ENCODE assay signal across 9 mouse cellular contexts in the genomic region with DNA sequence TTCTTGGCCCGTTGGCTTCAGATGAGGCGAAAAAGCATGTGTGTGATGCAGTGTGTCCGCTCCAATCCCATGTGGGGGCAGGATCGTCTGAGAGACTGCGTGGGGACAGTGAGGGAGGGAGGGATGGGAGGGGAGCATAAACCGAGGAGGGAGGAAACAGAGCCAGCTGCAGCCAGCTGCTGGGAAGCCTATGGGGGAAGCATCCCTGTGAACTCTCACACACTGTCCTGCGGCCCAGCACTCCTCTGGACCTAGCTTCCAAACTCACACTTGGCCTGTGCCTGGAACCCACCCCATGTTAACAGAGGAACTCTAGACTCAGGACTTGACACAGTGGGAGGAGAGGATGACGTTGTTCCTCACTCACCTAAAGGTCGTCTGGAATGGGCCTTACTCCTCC. TPM values are rescaled to one million over a fixed set of nuclear protein-coding genes. Genes with fewer than 3 reads are reported as not detected.
DNase-seq lines count a peak whose midpoint lies in the region; ATAC-seq lines count a peak whose summit lies in the region.
"Had no signal": no experiment of that assay in that cellular context is flagged by ENCODE, and none has a peak within 500 bp of the region (broad histone marks: within the 10 kb centered on the region; RNA-seq: fewer than 3 reads in every experiment).

No protein-coding gene starts in this region.

- H3K27me3 ChIP-seq in liver, embryonic 11.5 days (replicated peaks; ENCODE audit: control insufficient read depth, insufficient read depth, low read length), result no peaks in the 10 kb centered on the region
- no peaks in the 10 kb centered on the region for H3K27me3 ChIP-seq in hindbrain, embryonic 11.5 days (ENCODE audit: control insufficient read depth, insufficient read depth, low read length)
- no peaks in the 10 kb centered on the region for H3K27me3 ChIP-seq in limb, embryonic 12.5 days
- no peaks in the 10 kb centered on the region for H3K27me3 ChIP-seq in stomach, embryonic 16.5 days (ENCODE audit: control insufficient read depth, insufficient read depth, low read length)
- H3K27me3 ChIP-seq: liver, embryonic 13.5 days had no signal

- ATAC-seq in liver, embryonic 11.5 days (replicated peaks; ENCODE audit: low FRiP score), result 0 out of 2 replicates have a peak, but pooled peaks have one; percentile 21
- ATAC-seq in hindbrain, embryonic 11.5 days (ENCODE audit: low FRiP score), result no peak
- ATAC-seq in limb, embryonic 12.5 days (ENCODE audit: insufficient number of reproducible peaks, insufficient read depth, low FRiP score, low TSS enrichment, low read depth), result peak; percentile 22; the same call in 1 of the 2 replicates
- peak; percentile 87 for ATAC-seq in stomach, embryonic 16.5 days (ENCODE audit: insufficient read depth, low FRiP score)

- no peak overlapping the region for H3K4me3 ChIP-seq in liver, embryonic 11.5 days (ENCODE audit: low read depth, low read length)
- no peak overlapping the region for H3K4me3 ChIP-seq in hindbrain, embryonic 11.5 days (ENCODE audit: low read depth, low read length)
- H3K4me3 ChIP-seq in limb, embryonic 12.5 days (replicated peaks), result 0 out of 2 replicates have a peak overlapping the region, but pooled peaks have one; percentile 6
- no peak overlapping the region for H3K4me3 ChIP-seq in stomach, embryonic 16.5 days (replicated peaks; ENCODE audit: low read length)
- H3K4me3 ChIP-seq: liver, embryonic 13.5 days had no signal

- whole genome bisulfite sequencing in liver, embryonic 11.5 days, result 68% methylated on average over 9 of the region's 9 CpGs
- WGBS in hindbrain, embryonic 11.5 days, result 73% methylated on average over 9 of the region's 9 CpGs
- WGBS in limb, embryonic 12.5 days, result 44% methylated on average over 9 of the region's 9 CpGs
- WGBS in stomach, embryonic 16.5 days, result 51% methylated on average over 9 of the region's 9 CpGs

- H3K9ac ChIP-seq in liver, embryonic 11.5 days (ENCODE audit: low read depth, low read length), result no peak overlapping the region
- H3K9ac ChIP-seq in hindbrain, embryonic 11.5 days (ENCODE audit: low read depth, low read length), result no peak overlapping the region
- H3K9ac ChIP-seq in limb, embryonic 12.5 days (replicated peaks), result peak overlapping the region; percentile 40; the same call in 1 of the 2 replicates
- 0 out of 2 replicates have a peak overlapping the region, but pooled peaks have one; percentile 44 for H3K9ac ChIP-seq in stomach, embryonic 16.5 days (ENCODE audit: low read length)
- H3K9ac ChIP-seq: liver, embryonic 13.5 days had no signal

- H3K36me3 ChIP-seq in liver, embryonic 11.5 days (ENCODE audit: control insufficient read depth, insufficient read depth, low read length), result peaks cover 5% of the 10 kb centered on the region; the same call in 1 of the 2 replicates
- H3K36me3 ChIP-seq in hindbrain, embryonic 11.5 days (ENCODE audit: control insufficient read depth, insufficient read depth, low read length), result no peaks in the 10 kb centered on the region
- H3K36me3 ChIP-seq in limb, embryonic 12.5 days, result peaks cover 58% of the 10 kb centered on the region
- no peaks in the 10 kb centered on the region for H3K36me3 ChIP-seq in stomach, embryonic 16.5 days (ENCODE audit: control insufficient read depth, insufficient read depth, low read length)

- no peak overlapping the region for H3K27ac ChIP-seq in liver, embryonic 11.5 days (ENCODE audit: low read depth, low read length)
- peak overlapping the region; percentile 8; the same call in 1 of the 2 replicates for H3K27ac ChIP-seq in hindbrain, embryonic 11.5 days (ENCODE audit: low read depth, low read length)
- H3K27ac ChIP-seq in limb, embryonic 12.5 days, result peak overlapping the region; percentile 98
- peak overlapping the region; percentile 86 for H3K27ac ChIP-seq in stomach, embryonic 16.5 days (ENCODE audit: low read length)
- H3K27ac ChIP-seq: liver, embryonic 13.5 days had no signal

- H3K4me2 ChIP-seq in liver, embryonic 11.5 days, result no peak overlapping the region
- no peak overlapping the region for H3K4me2 ChIP-seq in hindbrain, embryonic 11.5 days (replicated peaks; ENCODE audit: low read depth, low read length)
- peak overlapping the region; percentile 48 for H3K4me2 ChIP-seq in limb, embryonic 12.5 days
- H3K4me2 ChIP-seq in stomach, embryonic 16.5 days (ENCODE audit: low read depth, low read length), result no peak overlapping the region
- H3K4me2 ChIP-seq: liver, embryonic 13.5 days had no signal

- H3K4me1 ChIP-seq in liver, embryonic 11.5 days (replicated peaks; ENCODE audit: control insufficient read depth, insufficient read depth, low read length), result peaks cover 6% of the 10 kb centered on the region
- no peaks in the 10 kb centered on the region for H3K4me1 ChIP-seq in hindbrain, embryonic 11.5 days (replicated peaks; ENCODE audit: control insufficient read depth, insufficient read depth, low read length)
- H3K4me1 ChIP-seq in limb, embryonic 12.5 days (replicated peaks), result peaks cover 35% of the 10 kb centered on the region
- H3K4me1 ChIP-seq in stomach, embryonic 16.5 days (ENCODE audit: control insufficient read depth, insufficient read depth, low read length), result peaks cover 15% of the 10 kb centered on the region; the same call in 1 of the 2 replicates

- no peaks in the 10 kb centered on the region for H3K9me3 ChIP-seq in liver, embryonic 11.5 days (ENCODE audit: control insufficient read depth, low read length)
- H3K9me3 ChIP-seq in hindbrain, embryonic 11.5 days (ENCODE audit: control insufficient read depth, low read length), result no peaks in the 10 kb centered on the region
- H3K9me3 ChIP-seq in limb, embryonic 12.5 days, result no peaks in the 10 kb centered on the region
- no peaks in the 10 kb centered on the region for H3K9me3 ChIP-seq in stomach, embryonic 16.5 days (replicated peaks; ENCODE audit: control insufficient read depth, low read length)
- H3K9me3 ChIP-seq: liver, embryonic 13.5 days had no signal

- DNase-seq in liver, embryonic 11.5 days (ENCODE audit: low spot score), result no peak
- no peak for DNase-seq in liver
- DNase-seq in hindbrain, embryonic 11.5 days (ENCODE audit: low spot score), result no peak
- DNase-seq in frontal cortex, postnatal 25 days (ENCODE audit: low spot score in 2 of 2), result no peak
- no peak for DNase-seq in T-cell, adult 2 months (ENCODE audit: low spot score)
- no peak for DNase-seq in B cell, adult 2 months
- DNase-seq: liver, embryonic 13.5 days had no signal

RNA-seq across cellular contexts. Expression of gene Nthl1, which starts 6.4 kb away (rescaled TPM):
- 21.0 and 23.7 TPM in 2 replicates for polyA plus RNA-seq in liver, embryonic 11.5 days (2014; fragmentation: Nextera tagmentation; extraction: Ambion mirVana)
- 12.0 and 16.2 TPM in 2 replicates for polyA plus RNA-seq in hindbrain, embryonic 11.5 days (2014; fragmentation: Nextera tagmentation; extraction: Ambion mirVana)
- 23.3 and 24.9 TPM in 2 replicates for polyA plus RNA-seq in limb, embryonic 12.5 days (2016; fragmentation: Nextera tagmentation; extraction: Ambion mirVana)
- 18.0 and 19.1 TPM in 2 replicates for polyA plus RNA-seq in stomach, embryonic 16.5 days (2015; fragmentation: Nextera tagmentation; extraction: Ambion mirVana)

RNA-seq across cellular contexts. Expression of gene Tsc2, which starts 6.4 kb away (rescaled TPM):
- 53.5 and 55.2 TPM in 2 replicates for polyA plus RNA-seq in liver, embryonic 11.5 days (2014; fragmentation: Nextera tagmentation; extraction: Ambion mirVana)
- 46.5 and 53.6 TPM in 2 replicates for polyA plus RNA-seq in hindbrain, embryonic 11.5 days (2014; fragmentation: Nextera tagmentation; extraction: Ambion mirVana)
- 68.6 and 77.7 TPM in 2 replicates for polyA plus RNA-seq in limb, embryonic 12.5 days (2016; fragmentation: Nextera tagmentation; extraction: Ambion mirVana)
- polyA plus RNA-seq in stomach, embryonic 16.5 days (2015; fragmentation: Nextera tagmentation; extraction: Ambion mirVana), result 53.1 and 57.2 TPM in 2 replicates

RNA-seq across cellular contexts. Expression of gene Slc9a3r2, which starts 11.3 kb away (rescaled TPM):
- polyA plus RNA-seq in liver, embryonic 11.5 days (2014; fragmentation: Nextera tagmentation; extraction: Ambion mirVana), result 23.6 and 25.1 TPM in 2 replicates
- polyA plus RNA-seq in hindbrain, embryonic 11.5 days (2014; fragmentation: Nextera tagmentation; extraction: Ambion mirVana), result 36.0 and 36.3 TPM in 2 replicates
- polyA plus RNA-seq in limb, embryonic 12.5 days (2016; fragmentation: Nextera tagmentation; extraction: Ambion mirVana), result 58.9 and 59.3 TPM in 2 replicates
- polyA plus RNA-seq in stomach, embryonic 16.5 days (2015; fragmentation: Nextera tagmentation; extraction: Ambion mirVana), result 38.0 and 39.0 TPM in 2 replicates

RNA-seq across cellular contexts. Expression of gene Npw, which starts 19.4 kb away (rescaled TPM):
- 0.31 and 0.47 TPM in 2 replicates for polyA plus RNA-seq in liver, embryonic 11.5 days (2014; fragmentation: Nextera tagmentation; extraction: Ambion mirVana)
- polyA plus RNA-seq in hindbrain, embryonic 11.5 days (2014; fragmentation: Nextera tagmentation; extraction: Ambion mirVana), result not detected in 2 replicates
- 0.49 and 1.3 TPM in 2 replicates for polyA plus RNA-seq in limb, embryonic 12.5 days (2016; fragmentation: Nextera tagmentation; extraction: Ambion mirVana)
- 0.37 and 0.39 TPM in 2 replicates for polyA plus RNA-seq in stomach, embryonic 16.5 days (2015; fragmentation: Nextera tagmentation; extraction: Ambion mirVana)

RNA-seq across cellular contexts. Expression of gene Zfp598, which starts 30.6 kb away (rescaled TPM):
- 37.4 and 38.3 TPM in 2 replicates for polyA plus RNA-seq in liver, embryonic 11.5 days (2014; fragmentation: Nextera tagmentation; extraction: Ambion mirVana)
- 24.7 and 24.8 TPM in 2 replicates for polyA plus RNA-seq in hindbrain, embryonic 11.5 days (2014; fragmentation: Nextera tagmentation; extraction: Ambion mirVana)
- polyA plus RNA-seq in limb, embryonic 12.5 days (2016; fragmentation: Nextera tagmentation; extraction: Ambion mirVana), result 24.5 and 28.4 TPM in 2 replicates
- polyA plus RNA-seq in stomach, embryonic 16.5 days (2015; fragmentation: Nextera tagmentation; extraction: Ambion mirVana), result 13.6 and 13.7 TPM in 2 replicates

Comparison
In these comparisons a context has a peak if more than half of its experiments do, and no peak if none do; other contexts are left out.
1. H3K9ac ChIP-seq: peak in limb, embryonic 12.5 days (single experiment) and stomach, embryonic 16.5 days (single experiment); none in liver, embryonic 11.5 days (single experiment) and hindbrain, embryonic 11.5 days (single experiment).